Mouse (Mus musculus): ENCODE results near the gene Rassf4.
A peak's percentile ranks its signal among the peaks of the same experiment; 100 is the strongest.

Gene Rassf4

DNA sequence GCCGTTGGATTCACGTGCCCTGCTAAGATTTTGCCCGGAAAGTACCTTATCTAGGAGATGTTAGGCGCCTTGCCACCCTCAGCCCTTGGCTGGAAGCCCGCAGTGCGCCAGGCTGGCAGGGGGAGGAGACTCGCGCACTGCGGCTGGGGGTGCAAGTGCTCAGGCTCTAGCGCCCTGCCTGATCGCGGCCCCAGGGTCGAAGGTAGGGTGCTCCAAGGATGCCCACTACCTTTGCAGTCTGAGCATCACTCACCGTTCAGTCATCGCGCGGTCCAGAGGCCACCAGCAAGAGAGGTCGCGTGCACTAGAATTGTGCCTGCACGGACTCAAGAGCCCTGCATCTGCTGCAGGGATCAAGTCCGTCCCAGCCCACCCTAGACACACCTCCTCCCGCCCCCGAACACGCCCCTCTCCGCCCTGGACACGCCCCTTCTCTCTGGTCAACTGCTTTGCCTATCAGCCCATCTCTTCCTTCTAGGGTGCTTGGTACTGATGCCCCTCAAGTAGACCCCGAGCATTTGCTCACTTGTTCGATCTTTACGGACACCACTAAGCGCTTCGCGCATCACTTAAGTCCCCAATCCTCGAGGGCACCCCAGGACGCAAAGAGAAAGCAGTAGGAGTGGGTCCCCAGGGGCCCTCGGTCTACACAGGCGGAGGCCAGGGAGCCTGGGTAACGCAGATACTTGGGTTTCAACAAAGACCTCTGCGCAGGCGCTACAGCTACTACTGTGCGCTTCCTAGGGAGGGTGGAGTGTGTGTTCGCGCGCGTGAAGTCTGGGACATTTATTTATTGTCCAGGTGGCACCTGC is at the start of gene Rassf4:
Rassf4 (minus strand) TSS at position 482 of the 812 bp plus-strand sequence.
- peak; percentile 91 for DNase-seq

DNA sequence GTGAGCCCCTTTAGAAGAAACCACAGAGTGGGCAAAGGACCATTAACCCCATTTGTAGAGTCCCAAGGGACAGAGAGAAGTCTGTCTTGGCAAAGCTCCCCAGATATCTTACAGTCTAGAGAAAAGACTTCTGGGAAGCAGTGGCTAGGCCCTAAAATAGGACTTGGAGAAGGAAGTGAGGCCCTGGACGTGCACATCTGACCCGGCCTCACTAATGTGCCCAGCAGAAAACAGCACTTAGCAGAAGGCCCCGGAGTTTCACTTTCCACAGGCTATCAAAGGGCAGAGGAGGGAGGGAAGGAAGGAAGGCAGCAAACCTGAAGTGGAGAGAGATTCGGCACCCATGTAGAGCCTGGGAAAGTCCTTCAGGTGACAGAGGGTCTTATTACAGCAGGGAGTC is 45.2 kb upstream of the Rassf4 start:
- no peak for DNase-seq

- DNase-seq: no peak
Observed at GRCm38 (mm10) chr6:116718361-116718760, 44.6 kb upstream of the Rassf4 start.

DNA sequence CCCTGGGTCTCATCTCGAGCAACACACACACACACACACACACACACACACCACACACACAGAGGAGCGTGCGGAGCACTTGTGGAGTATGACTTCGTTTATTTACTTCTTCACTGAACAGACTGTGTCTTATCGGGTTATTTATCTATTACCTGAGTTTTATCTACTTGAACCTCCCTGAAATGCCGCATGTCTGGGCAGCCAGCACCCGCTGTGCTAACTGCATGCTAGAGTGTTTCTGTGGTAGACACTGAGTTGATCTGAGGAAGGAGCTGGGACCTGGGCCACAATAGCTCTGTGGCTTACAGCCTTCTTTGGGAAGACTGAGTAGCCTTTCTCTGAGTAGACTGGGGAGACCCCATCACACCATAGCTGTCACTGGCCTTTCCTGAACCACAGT is 44.1 kb upstream of the Rassf4 start:
- no peak for DNase-seq

- no peak for DNase-seq
Observed at GRCm38 (mm10) chr6:116716666-116717065, 42.9 kb upstream of the Rassf4 start, which contains the start of gene Tmem72. TSS of gene Tmem72 (minus strand) at chr6:116716913.

- DNase-seq: no peak
Observed at GRCm38 (mm10) chr6:116715166-116715565, 41.4 kb upstream of the Rassf4 start.

- DNase-seq: no peak
Observed at GRCm38 (mm10) chr6:116714576-116714975, 40.8 kb upstream of the Rassf4 start.

DNA sequence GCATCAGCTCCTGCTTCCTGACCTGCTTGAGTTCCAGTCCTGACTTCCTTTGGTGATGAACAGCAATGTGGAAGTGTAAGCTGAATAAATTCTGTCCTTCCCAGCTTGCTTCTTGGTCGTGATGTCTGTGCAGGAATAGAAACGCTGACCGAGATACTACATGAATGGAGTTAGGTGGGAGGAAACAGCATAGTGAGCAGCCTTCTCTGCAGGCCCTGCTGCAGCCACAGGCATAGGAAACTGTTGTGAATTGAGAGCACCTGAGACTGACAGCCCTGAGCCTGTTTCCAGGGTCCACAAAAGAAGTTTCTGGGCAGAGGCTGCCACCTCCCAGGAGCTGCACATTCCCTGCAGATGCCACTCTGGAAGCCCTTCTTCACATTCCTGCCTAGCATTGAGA is 40.2 kb upstream of the Rassf4 start:
- DNase-seq: no peak

DNA sequence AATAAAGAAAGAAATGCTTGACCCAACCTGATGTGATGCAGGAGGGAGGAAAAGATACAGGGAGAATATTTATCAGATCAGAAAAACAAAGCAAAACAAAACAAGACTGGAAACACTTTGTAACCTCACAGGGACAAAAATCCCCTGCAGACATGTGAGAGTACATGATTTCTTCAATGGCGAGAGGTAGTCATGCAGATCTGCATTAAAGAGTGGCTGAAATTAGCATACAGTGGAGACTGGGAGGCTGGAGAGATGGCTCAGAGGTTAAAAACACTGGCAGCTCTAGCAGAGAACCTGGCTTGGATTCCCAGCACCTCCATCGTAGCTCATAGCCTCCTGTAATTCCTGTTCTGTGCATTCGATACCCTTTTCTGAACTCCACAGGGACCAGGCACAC is 38.8 kb upstream of the Rassf4 start:
- DNase-seq: no peak

GRCm38 (mm10) chr6:116712062-116712461 is 38.3 kb upstream of the Rassf4 start:
- peak; percentile 39 for DNase-seq

DNA sequence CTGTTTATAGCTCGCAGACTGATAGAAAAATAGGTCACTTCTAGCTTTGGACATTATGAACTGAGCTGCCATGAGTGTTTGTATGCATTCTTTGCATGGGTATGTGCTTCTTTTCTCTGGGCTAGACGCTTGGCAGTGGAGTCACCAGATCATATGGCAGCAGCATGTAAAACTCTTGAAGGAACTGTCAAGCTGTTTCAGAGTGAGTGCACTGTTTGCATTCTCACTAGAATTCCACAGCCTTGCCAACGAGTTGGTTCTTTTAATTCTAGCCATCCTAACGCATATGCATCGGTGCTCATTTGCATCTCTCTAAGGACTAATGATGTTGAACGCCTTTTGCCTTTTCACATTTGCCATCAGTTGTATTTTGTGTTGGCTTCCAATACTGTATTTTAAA is 30.6 kb upstream of the Rassf4 start:
- DNase-seq: no peak

GRCm38 (mm10) chr6:116700821-116701220 is 27.1 kb upstream of the Rassf4 start:
- no peak for DNase-seq

DNA sequence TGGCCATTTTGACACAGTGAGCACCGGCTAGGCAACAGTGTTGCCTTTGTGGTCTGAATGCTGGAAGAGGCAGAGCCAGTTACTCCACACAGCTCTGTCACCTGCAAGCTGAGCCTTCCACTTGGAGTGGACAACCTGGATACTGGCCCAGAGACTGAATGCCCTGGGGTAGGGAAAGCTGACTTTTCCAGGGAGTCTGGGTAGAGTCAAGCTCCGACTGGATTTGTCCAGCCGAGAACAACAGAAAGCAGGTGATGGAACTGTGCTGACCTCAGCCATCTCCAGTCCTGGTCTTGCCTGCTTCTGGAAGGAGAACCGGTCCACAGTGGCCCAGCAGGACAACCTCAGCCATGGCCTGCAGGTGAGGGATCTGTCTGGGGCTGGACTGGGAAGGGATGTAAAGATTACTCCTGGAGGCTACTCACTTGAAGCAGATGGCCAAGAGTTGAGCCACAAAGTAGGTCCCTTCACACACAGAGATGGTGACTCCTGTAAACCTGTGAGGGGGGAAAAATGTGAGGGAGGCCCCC is 24.2 kb upstream of the Rassf4 start:
- DNase-seq: no peak

DNA sequence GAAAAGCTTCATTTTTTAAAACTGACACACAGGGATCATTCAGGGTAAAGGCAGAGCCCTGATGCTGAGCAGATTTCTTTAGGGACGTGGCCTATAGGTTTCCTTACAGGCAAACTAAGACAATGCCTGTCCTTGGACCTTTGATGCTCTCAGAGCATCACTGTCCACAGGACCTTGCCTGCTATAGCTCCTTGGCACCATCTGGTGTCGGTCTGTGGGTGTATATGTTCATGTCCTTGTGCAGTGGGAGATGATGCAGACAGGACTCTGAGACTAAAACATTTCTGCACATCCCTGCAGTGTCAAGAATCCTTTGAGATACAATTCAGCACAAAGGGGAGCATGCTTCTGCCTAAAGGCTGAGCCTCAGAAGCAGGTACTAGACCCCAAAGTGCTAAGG is 23.7 kb upstream of the Rassf4 start:
- DNase-seq: no peak

GRCm38 (mm10) chr6:116694346-116694745 is 20.6 kb upstream of the Rassf4 start:
- DNase-seq: no peak

DNA sequence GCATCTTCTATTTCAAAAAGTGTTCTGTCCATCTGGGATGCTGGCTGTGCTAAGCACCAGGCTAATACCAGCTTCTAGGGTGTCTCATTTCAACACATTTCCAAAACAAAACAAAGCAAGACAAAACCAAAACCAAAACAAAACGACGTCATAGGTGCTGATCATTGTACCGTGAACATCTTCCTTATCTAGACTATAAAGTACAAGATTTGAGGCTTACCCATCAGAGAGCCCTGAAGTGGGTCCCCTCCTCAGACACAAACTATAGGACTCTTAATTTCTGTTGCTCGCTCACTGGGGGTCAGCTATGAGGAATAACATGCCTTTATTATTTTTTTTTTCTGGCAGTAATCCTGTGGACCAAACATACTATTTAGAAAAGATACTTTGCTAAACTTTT is 19.9 kb upstream of the Rassf4 start:
- no peak for DNase-seq

DNA sequence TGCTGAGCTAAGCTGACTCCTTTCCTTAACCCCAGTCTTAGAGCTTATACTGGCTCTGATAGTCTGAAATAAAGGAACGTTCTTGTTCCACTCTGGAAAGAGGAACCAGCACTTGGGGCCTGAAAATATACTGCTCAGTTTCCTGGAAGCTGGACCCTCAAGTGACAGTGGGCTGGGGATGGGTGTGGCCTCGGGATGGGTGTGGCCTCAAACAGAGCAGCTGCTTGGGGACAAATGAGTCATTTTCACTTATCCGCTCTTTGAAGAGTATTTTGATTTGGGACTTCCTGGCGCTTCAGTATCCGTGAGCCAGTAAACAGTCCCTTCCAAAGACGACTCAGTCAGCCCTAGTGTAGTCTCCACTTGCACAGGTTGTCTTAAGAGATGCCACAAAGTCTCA is 8.6 kb upstream of the Rassf4 start:
- DNase-seq: peak; percentile 38

DNA sequence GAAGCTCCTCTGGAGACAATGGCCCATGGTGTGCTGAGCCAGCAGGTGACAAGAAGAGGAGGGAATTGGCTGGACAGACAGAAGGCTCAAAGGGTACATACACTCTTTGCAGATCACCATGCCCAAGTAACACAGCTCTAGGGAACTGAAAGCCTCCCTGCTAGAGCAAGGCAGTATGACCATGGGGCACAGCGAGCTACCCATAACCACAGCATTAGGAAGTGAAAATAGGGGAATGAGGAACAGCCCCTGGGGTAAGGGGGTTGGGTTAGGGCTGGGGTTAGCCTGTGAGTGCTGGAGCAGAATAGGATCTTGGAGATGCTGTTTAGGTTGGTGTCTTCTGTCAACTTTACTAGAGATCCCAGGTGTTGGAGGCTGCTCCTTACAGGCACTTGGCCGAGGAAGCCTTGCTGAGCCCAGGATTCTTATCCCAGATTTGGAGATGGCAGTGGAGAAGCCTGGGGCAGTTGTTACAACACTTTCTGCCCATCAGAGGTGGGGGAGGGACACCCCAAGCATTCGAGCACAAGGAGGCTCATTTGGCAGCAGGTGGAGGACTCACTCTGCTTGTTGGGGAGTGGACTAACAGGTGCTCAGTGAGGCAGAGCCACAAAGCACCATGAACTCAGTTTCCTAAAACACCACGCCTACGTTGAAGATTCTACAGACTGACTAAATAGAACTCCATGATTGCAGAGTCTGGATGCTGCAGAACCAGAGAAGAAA is 6.0 kb upstream of the Rassf4 start:
- DNase-seq: no peak

GRCm38 (mm10) chr6:116677321-116677720 is 3.6 kb upstream of the Rassf4 start:
- DNase-seq: no peak

DNA sequence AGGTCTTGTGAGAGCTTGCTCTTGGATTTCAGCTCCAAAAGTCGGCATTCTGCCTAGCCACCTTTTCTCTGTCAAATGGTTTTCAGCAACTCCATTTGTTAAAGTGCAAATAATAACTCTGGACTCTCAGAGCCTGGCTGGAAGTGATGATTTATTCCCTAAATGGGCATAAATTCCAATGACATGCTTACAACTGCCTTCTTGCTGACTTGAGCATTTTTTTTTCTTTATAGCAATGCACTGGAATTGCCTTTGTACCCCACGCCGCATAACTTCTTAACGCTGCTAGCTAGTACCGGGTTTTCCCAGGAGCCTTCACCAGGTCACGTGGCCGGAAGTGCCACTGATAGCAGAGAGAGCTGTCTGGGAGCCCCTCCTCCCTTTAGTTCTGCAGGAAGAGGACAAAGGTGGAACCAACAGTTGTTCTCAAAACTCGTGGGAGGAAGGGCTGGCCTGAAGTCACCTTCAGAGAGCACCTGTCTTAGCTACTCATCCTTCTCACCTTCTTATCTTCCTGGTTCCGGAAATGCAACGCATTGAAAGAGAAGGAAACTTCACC is 2.7 kb upstream of the Rassf4 start:
- no peak for DNase-seq

- DNase-seq: no peak
Observed at GRCm38 (mm10) chr6:116674283-116674886, 633 bp upstream of the Rassf4 start.

DNA sequence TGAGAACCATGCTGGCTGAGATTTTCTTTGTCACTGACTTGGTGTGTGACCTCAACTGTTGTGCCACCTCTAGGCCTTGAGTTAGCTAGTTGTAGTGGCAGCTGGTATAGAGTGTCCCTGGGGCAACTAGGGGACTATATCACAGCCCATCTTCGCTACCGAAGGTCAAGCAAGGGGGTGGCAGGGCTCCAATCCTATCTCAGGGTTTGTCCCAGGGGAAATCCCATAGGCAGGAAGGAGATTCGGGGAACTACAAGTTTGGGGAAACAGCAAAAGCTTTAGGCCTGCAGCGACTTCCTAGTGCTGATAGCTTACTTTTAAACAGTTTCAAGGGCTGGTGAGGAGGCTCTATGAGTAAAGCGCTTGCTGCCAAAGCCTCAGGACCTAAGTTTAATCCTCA is 1.4 kb downstream of the Rassf4 start:
- DNase-seq: no peak

- DNase-seq: no peak
Observed at GRCm38 (mm10) chr6:116671768-116672167, 2.0 kb downstream of the Rassf4 start.
